Mouse (Mus musculus) heart, adult 2 months (tissue): Measurements from ENCODE around the gene Hacl1. TPM values are rescaled to one million over a fixed set of nuclear protein-coding genes. Genes with fewer than 3 reads are reported as not detected.
A peak's percentile ranks its signal among the peaks of the same experiment; 100 is the strongest.
"Not testable (repeated sequence)": the region's sequence is repeated elsewhere in the genome, so short reads cannot be mapped to it uniquely, and the experiment has no call there.

ENCODE experiments used
- DNase-seq, 2 experiments: peaks; one replicate each; pipeline ENCODE4 v3.0.0; 2021
- H3K27ac ChIP-seq: fragments of 200-600 bp; 2 replicates; pipeline ENCODE4 v1.8.1; 2022
- H3K27me3 ChIP-seq: fragments of 200-500 bp; 2 replicates; pipeline ENCODE4 v1.6.1; 2012; ENCODE audit warnings: mild to moderate bottlenecking, low read length, inconsistent platforms, mixed read lengths; ENCODE audit not compliant: control insufficient read depth, insufficient read depth
- H3K36me3 ChIP-seq: fragments of 200-500 bp; 2 replicates; pipeline ENCODE4 v1.6.1; 2012; ENCODE audit warnings: low read length, inconsistent platforms; ENCODE audit not compliant: control insufficient read depth, insufficient read depth
- H3K4me1 ChIP-seq: fragments of 200-500 bp; 2 replicates; pipeline ENCODE4 v1.6.1; 2011; ENCODE audit warnings: low read length; ENCODE audit not compliant: control insufficient read depth, insufficient read depth
- H3K4me3 ChIP-seq: fragments of 200-600 bp; 2 replicates; pipeline ENCODE4 v1.8.1; 2022
- H3K79me2 ChIP-seq: fragments of 200-500 bp; replicated peaks from 2 replicates; pipeline ENCODE4 v1.6.1; 2012; ENCODE audit warnings: mild to moderate bottlenecking, inconsistent platforms, low read length, moderate library complexity, mixed read lengths; ENCODE audit not compliant: control insufficient read depth, insufficient read depth
- H3K9ac ChIP-seq: fragments of 200-500 bp; 2 replicates; pipeline ENCODE4 v1.6.1; 2012; ENCODE audit warnings: low read depth, mild to moderate bottlenecking, control low read depth, inconsistent platforms, low read length, mixed read lengths
- CTCF ChIP-seq: fragments of 200-600 bp; IDR thresholded peaks from 2 replicates; pipeline ENCODE4 v1.8.1; 2022; ENCODE audit warnings: antibody characterized with exemption, mild to moderate bottlenecking, moderate library complexity
- EP300 ChIP-seq: fragments of 200-500 bp; IDR thresholded peaks from 2 replicates; pipeline ENCODE4 v1.6.1; 2011; ENCODE audit warnings: low read depth, low read length, control low read depth; ENCODE audit not compliant: insufficient read depth
- POLR2A ChIP-seq: fragments of 200-500 bp; IDR thresholded peaks from 2 replicates; pipeline ENCODE4 v1.6.1; 2011; ENCODE audit warnings: mild to moderate bottlenecking, low read depth, low read length, control low read depth; ENCODE audit not compliant: insufficient read depth
- WGBS: fragments of 180-500 bp; shearing (Covaris S2); methylation state at CpG from one replicate; pipeline ENCODE4 v1.1.7; 2018; 5-methylcytosine and 5-hydroxymethylcytosine counted together
- intact Hi-C: fragments of 180-260 bp; cut with DNase I; formaldehyde crosslinking; loops from one replicate; pipeline ENCODE4 v1.15.1; 2025
- polyA plus RNA-seq: library from polyadenylated mRNA; depleted of rRNA; stranded (reverse); fragments of >200 nt; gene quantifications from 2 replicates; pipeline ENCODE4 v1.2.3, GENCODE M21; 2012
- total RNA-seq, 2 experiments: library from RNA; stranded (reverse); gene quantifications; 2 replicates each; pipeline ENCODE4 v1.2.3; 2021

Gene Hacl1
- total and polyA plus RNA-seq, 3 experiments, result 8.2 to 11.2 (median 10.1) TPM

- Histone ChIP-seq H3K79me2 (no peaks in the 10 kb centered on the region), H3K36me3 (no peaks in the 10 kb centered on the region), H3K27me3 (no peaks in the 10 kb centered on the region), H3K9ac (no peak overlapping the region), H3K4me1 (no peaks in the 10 kb centered on the region), H3K27ac (no peak overlapping the region), H3K4me3 (no peak overlapping the region)
- intact Hi-C loops, result loop anchor here (1.0 kb wide), 1 partner anchor 86 kb away; no protein-coding TSS in a partner anchor
- WGBS, result 66% methylated on average over 5 of the region's 5 CpGs
- TF ChIP-seq POLR2A (no peak), CTCF (peak; percentile 75), EP300 (no peak)
- peak; percentile 6 to 37 for DNase-seq
Measured at GRCm38 (mm10) chr14:31604916-31605315, 36.2 kb downstream of the Hacl1 start.

- intact Hi-C loops, H3K79me2 ChIP-seq, H3K9ac ChIP-seq, H3K4me3 ChIP-seq, H3K27ac ChIP-seq, H3K27me3 ChIP-seq, H3K4me1 ChIP-seq, DNase-seq, H3K36me3 ChIP-seq: not testable (repeated sequence)
- 81% methylated on average over 6 of the region's 6 CpGs for WGBS
Measured at GRCm38 (mm10) chr14:31602616-31602979, 38.5 kb downstream of the Hacl1 start.

- Histone ChIP-seq H3K27ac (no peak overlapping the region), H3K4me1 (no peaks in the 10 kb centered on the region), H3K79me2 (no peaks in the 10 kb centered on the region), H3K4me3 (no peak overlapping the region), H3K9ac (no peak overlapping the region), H3K36me3 (no peaks in the 10 kb centered on the region), H3K27me3 (no peaks in the 10 kb centered on the region)
- WGBS, result 94% methylated on average over 14 of the region's 14 CpGs
- intact Hi-C loops, result no loop called here
- DNase-seq, result no peak
- TF ChIP-seq EP300 (no peak), CTCF (no peak), POLR2A (no peak)
Measured at GRCm38 (mm10) chr14:31601908-31602615, 39.0 kb downstream of the Hacl1 start.

- intact Hi-C loops, result no loop called here
- Histone ChIP-seq H3K9ac (no peak overlapping the region), H3K36me3 (no peaks in the 10 kb centered on the region), H3K4me1 (no peaks in the 10 kb centered on the region), H3K27ac (no peak overlapping the region), H3K27me3 (no peaks in the 10 kb centered on the region), H3K4me3 (no peak overlapping the region), H3K79me2 (no peaks in the 10 kb centered on the region)
- 95% methylated on average over 4 of the region's 4 CpGs for WGBS
- TF ChIP-seq CTCF (no peak), POLR2A (no peak), EP300 (no peak)
- no peak for DNase-seq
Measured at GRCm38 (mm10) chr14:31597446-31597845, 43.6 kb downstream of the Hacl1 start.

- no peaks in the 10 kb centered on the region for H3K27me3 ChIP-seq
- 61% methylated on average over 7 of the region's 7 CpGs for WGBS
- intact Hi-C loops, result no loop called here
Measured at GRCm38 (mm10) chr14:31596408-31596807, 44.7 kb downstream of the Hacl1 start.

GRCm38 (mm10) chr14:31594693-31595092 lies 46.4 kb downstream of the Hacl1 start:
- H3K36me3 ChIP-seq, result no peaks in the 10 kb centered on the region
- no peak overlapping the region for H3K9ac ChIP-seq
- no peaks in the 10 kb centered on the region for H3K4me1 ChIP-seq
- WGBS, result 56% methylated on average over 3 of the region's 3 CpGs
- no peak overlapping the region for H3K4me3 ChIP-seq
- TF ChIP-seq POLR2A (no peak), EP300 (no peak), CTCF (no peak)
- no peaks in the 10 kb centered on the region for H3K79me2 ChIP-seq
- no peak for DNase-seq
- H3K27ac ChIP-seq, result no peak overlapping the region
- no peaks in the 10 kb centered on the region for H3K27me3 ChIP-seq
- intact Hi-C loops, result no loop called here

More at GRCm38 (mm10) chr14:31596408-31596807, 44.7 kb downstream of the Hacl1 start:
- Histone ChIP-seq H3K9ac (no peak overlapping the region), H3K79me2 (no peaks in the 10 kb centered on the region), H3K4me1 (no peaks in the 10 kb centered on the region), H3K27ac (no peak overlapping the region), H3K36me3 (no peaks in the 10 kb centered on the region), H3K4me3 (no peak overlapping the region)
- TF ChIP-seq POLR2A, result no peak
- TF ChIP-seq EP300, result no peak
- no peak for TF ChIP-seq CTCF
- DNase-seq, result no peak

GRCm38 (mm10) chr14:31593036-31593435 lies 48.0 kb downstream of the Hacl1 start:
- no peaks in the 10 kb centered on the region for H3K27me3 ChIP-seq
- intact Hi-C loops, result no loop called here
- H3K4me1 ChIP-seq, result no peaks in the 10 kb centered on the region
- H3K36me3 ChIP-seq, result no peaks in the 10 kb centered on the region
- H3K79me2 ChIP-seq, result no peaks in the 10 kb centered on the region
- DNase-seq, result no peak
- no peak overlapping the region for H3K4me3 ChIP-seq
- WGBS, result 79% methylated on average over 2 of the region's 2 CpGs
- H3K9ac ChIP-seq, result no peak overlapping the region
- TF ChIP-seq CTCF (no peak), EP300 (no peak), POLR2A (no peak)
- no peak overlapping the region for H3K27ac ChIP-seq
